8 mouse cellular contexts compared by ENCODE assay signal in the genomic region with DNA sequence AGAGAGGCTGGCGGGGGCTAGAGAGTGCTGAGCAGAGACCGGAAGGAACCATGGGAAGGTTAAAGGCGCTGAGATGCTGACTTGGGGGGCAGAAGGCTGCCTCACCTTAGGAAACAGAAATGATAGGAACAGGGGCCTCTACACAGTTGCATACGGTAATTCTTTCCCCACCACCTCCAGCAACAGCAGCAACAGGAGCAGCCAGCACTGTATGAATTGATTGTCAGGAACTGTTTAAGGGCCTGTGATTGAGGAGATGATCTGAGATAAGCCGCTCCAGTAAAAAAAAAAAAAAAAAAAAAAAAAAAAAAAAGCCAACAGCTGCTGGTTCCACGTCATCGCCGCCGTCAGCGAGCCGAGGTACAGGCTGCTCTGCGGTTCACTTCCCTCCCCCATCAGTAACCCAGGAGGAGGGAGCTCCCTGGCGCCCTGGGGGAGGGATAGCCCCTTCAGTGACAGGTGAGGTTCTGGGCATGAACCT.
DNase-seq lines count a peak whose midpoint lies in the region; ATAC-seq and TF ChIP-seq lines count a peak whose summit lies in the region.

No protein-coding gene starts in this region.

- no peak for TF ChIP-seq POLR2A in spleen, adult 2 months (IDR thresholded peaks at IDR 0.05; ENCODE audit: low read depth, low read length)

- H3K4me1 ChIP-seq in heart, embryonic 15.5 days (replicated peaks): peaks cover 11% of the 10 kb centered on the region
- peaks cover 18% of the 10 kb centered on the region for H3K4me1 ChIP-seq in hindbrain, embryonic 14.5 days (replicated peaks; ENCODE audit: control insufficient read depth, insufficient read depth, low read length)
- H3K4me1 ChIP-seq in spleen, adult 2 months (ENCODE audit: control insufficient read depth, insufficient read depth, insufficient read length): peaks cover 16% of the 10 kb centered on the region; the same call in 1 of the 2 replicates

- ATAC-seq in heart, embryonic 15.5 days (replicated peaks; ENCODE audit: insufficient number of reproducible peaks, insufficient read depth, low FRiP score, low read depth): no peak; the same call in 1 of the 2 replicates
- peak; percentile 46 for ATAC-seq in hindbrain, embryonic 14.5 days (ENCODE audit: low FRiP score)

- intact Hi-C loops in left cerebral cortex, postnatal 25 days (cut with DNase I): loop anchor here (5.0 kb wide), 2 partner anchors 119 to 151 kb away; a partner anchor contains a TSS
- intact Hi-C loops in gastrocnemius, postnatal 14 days (cut with DNase I; ENCODE audit: low total_unique reads): no loop called here

- WGBS in heart, embryonic 15.5 days: 1% methylated on average over 13 of the region's 13 CpGs
- under 1% methylated on average over 13 of the region's 13 CpGs for WGBS in hindbrain, embryonic 14.5 days
- WGBS in spleen, adult 2 months: under 1% methylated on average over 13 of the region's 13 CpGs

- H3K27me3 ChIP-seq in heart, embryonic 15.5 days: peaks cover 47% of the 10 kb centered on the region
- peaks cover 26% of the 10 kb centered on the region; the same call in 1 of the 2 replicates for H3K27me3 ChIP-seq in hindbrain, embryonic 14.5 days (ENCODE audit: control insufficient read depth, insufficient read depth, low read length)
- no peaks in the 10 kb centered on the region for H3K27me3 ChIP-seq in spleen, adult 2 months (ENCODE audit: control insufficient read depth, insufficient read depth, low read length)

- no peaks in the 10 kb centered on the region for H3K36me3 ChIP-seq in heart, embryonic 15.5 days
- no peaks in the 10 kb centered on the region for H3K36me3 ChIP-seq in hindbrain, embryonic 14.5 days (replicated peaks; ENCODE audit: control insufficient read depth, insufficient read depth)
- H3K36me3 ChIP-seq in spleen, adult 2 months (ENCODE audit: control insufficient read depth, insufficient read depth, low read length): no peaks in the 10 kb centered on the region

- no peak overlapping the region for H3K27ac ChIP-seq in heart, embryonic 15.5 days
- H3K27ac ChIP-seq in hindbrain, embryonic 14.5 days: no peak overlapping the region
- H3K27ac ChIP-seq in spleen, adult 2 months (ENCODE audit: insufficient read depth, low read length): no peak overlapping the region

- H3K9ac ChIP-seq in heart, embryonic 15.5 days: peak overlapping the region; percentile 15; the same call in 1 of the 2 replicates
- H3K9ac ChIP-seq in hindbrain, embryonic 14.5 days: peak overlapping the region; percentile 18; the same call in 1 of the 2 replicates

- no peak for DNase-seq in heart, adult 11 months
- DNase-seq in brain, embryonic 18.5 days (ENCODE audit: low read depth, low spot score): peak; percentile 39
- peak; percentile 50 for DNase-seq in hindbrain, embryonic 14.5 days (ENCODE audit: low spot score)
- DNase-seq in left cerebral cortex, postnatal 25 days (ENCODE audit: low spot score in 2 of 2): peak; percentile 51 to 66
- DNase-seq in mesoderm, embryonic 11.5 days (ENCODE audit: low read depth, low spot score): peak; percentile 56
- DNase-seq in spleen, adult 2 months (ENCODE audit: low read depth in 1 of 2, low spot score in 2 of 2): peak; percentile 47 to 59
- no peak for DNase-seq in gastrocnemius, postnatal 14 days

- peak overlapping the region; percentile 59 for H3K4me2 ChIP-seq in heart, embryonic 15.5 days
- peak overlapping the region; percentile 49 for H3K4me2 ChIP-seq in hindbrain, embryonic 14.5 days (replicated peaks)

- no peaks in the 10 kb centered on the region for H3K9me3 ChIP-seq in heart, embryonic 15.5 days (replicated peaks)
- H3K9me3 ChIP-seq in hindbrain, embryonic 14.5 days (ENCODE audit: control insufficient read depth, low read length): no peaks in the 10 kb centered on the region

- H3K4me3 ChIP-seq in heart, embryonic 15.5 days: peak overlapping the region; percentile 32
- peak overlapping the region; percentile 20 for H3K4me3 ChIP-seq in hindbrain, embryonic 14.5 days (replicated peaks; ENCODE audit: low read length)
- H3K4me3 ChIP-seq in spleen, adult 2 months (ENCODE audit: extremely low read depth, insufficient read depth, insufficient read length): peak overlapping the region; percentile 22; the same call in 1 of the 2 replicates

- TF ChIP-seq CTCF in spleen, adult 2 months (IDR thresholded peaks at IDR 0.05; ENCODE audit: extremely low read depth, insufficient read depth, insufficient read length, insufficient replicate concordance): no peak

Comparison
In these comparisons a context has a peak if more than half of its experiments do, and no peak if none do; other contexts are left out.
1. DNase-seq: peak in brain, embryonic 18.5 days (single experiment), hindbrain, embryonic 14.5 days (single experiment), left cerebral cortex, postnatal 25 days (2 of 2), mesoderm, embryonic 11.5 days (single experiment) and spleen, adult 2 months (2 of 2); none in heart, adult 11 months (single experiment) and gastrocnemius, postnatal 14 days (single experiment).
2. Peak in every context shown above with its lines, with median percentiles within 50 percentile points of each other: H3K4me3 ChIP-seq.